Mouse (Mus musculus) lung, postnatal 0 days (tissue): ENCODE measurements around the gene Rdx. TPM values are rescaled to one million over a fixed set of nuclear protein-coding genes. Genes with fewer than 3 reads are reported as not detected.

Experiments used
- ATAC-seq: fragments of 200-750 bp; cut with Nextera tagmentation; 2 replicates; pipeline ENCODE4 v1.8.0; 2017; ENCODE audit warnings: moderate library complexity
- DNase-seq: peaks from one replicate; pipeline ENCODE4 v3.0.0-alpha.2; 2016; ENCODE audit warnings: low spot score
- H3K27ac ChIP-seq: fragments of 300-500 bp; sonication (generic); 2 replicates; pipeline ENCODE4 v1.5.1; 2014; ENCODE audit warnings: antibody characterized with exemption, mild to moderate bottlenecking, low read length, mixed read lengths
- H3K27me3 ChIP-seq: fragments of 300-500 bp; sonication (generic); replicated peaks from 2 replicates; pipeline ENCODE4 v1.6.1; 2014; ENCODE audit warnings: low read length, mixed read lengths; ENCODE audit not compliant: insufficient read depth
- H3K36me3 ChIP-seq: fragments of 300-500 bp; sonication (generic); 2 replicates; pipeline ENCODE4 v1.6.1; 2014; ENCODE audit warnings: low read length, mixed read lengths; ENCODE audit not compliant: insufficient read depth
- H3K4me1 ChIP-seq: fragments of 300-500 bp; sonication (generic); 2 replicates; pipeline ENCODE4 v1.6.1; 2014; ENCODE audit warnings: antibody characterized with exemption, low read depth, low read length, mixed read lengths; ENCODE audit not compliant: insufficient read depth
- H3K4me2 ChIP-seq: fragments of 300-500 bp; sonication (generic); replicated peaks from 2 replicates; pipeline ENCODE4 v1.6.1; 2014; ENCODE audit warnings: low read depth, mild to moderate bottlenecking, low read length, moderate library complexity, mixed read lengths
- H3K4me3 ChIP-seq: fragments of 300-500 bp; sonication (generic); 2 replicates; pipeline ENCODE4 v1.5.1; 2014; ENCODE audit warnings: low read depth, low read length
- H3K9ac ChIP-seq: fragments of 300-500 bp; sonication (generic); replicated peaks from 2 replicates; pipeline ENCODE4 v1.6.1; 2014; ENCODE audit warnings: low read depth, mild to moderate bottlenecking
- H3K9me3 ChIP-seq: fragments of 300-500 bp; sonication (generic); 2 replicates; pipeline ENCODE4 v1.6.1; 2016; ENCODE audit warnings: low read length, mixed read lengths
- CTCF ChIP-seq: IDR thresholded peaks from 2 replicates; pipeline ENCODE4 v1.5.1; 2016; ENCODE audit warnings: antibody characterized with exemption, mild to moderate bottlenecking
- EP300 ChIP-seq: IDR thresholded peaks from 2 replicates; pipeline ENCODE4 v1.6.1; 2016; ENCODE audit warnings: antibody characterized with exemption, mild to moderate bottlenecking, control low read depth
- WGBS: fragments of 180-500 bp; shearing (Covaris S2); extraction: QIAGEN DNeasy Blood & Tissue Kit; methylation state at CpG from one replicate; pipeline ENCODE4 v1.1.7; 2014; 5-methylcytosine and 5-hydroxymethylcytosine counted together
- polyA plus RNA-seq: library from polyadenylated mRNA; unstranded; fragments of >200 nt; fragmentation: Nextera tagmentation; extraction: Ambion mirVana; gene quantifications from 2 replicates; pipeline ENCODE4 v1.2.1, GENCODE M21; 2015

The Rdx gene
- polyA plus RNA-seq, 1 experiment from 2014 or later, result 143 TPM

DNA sequence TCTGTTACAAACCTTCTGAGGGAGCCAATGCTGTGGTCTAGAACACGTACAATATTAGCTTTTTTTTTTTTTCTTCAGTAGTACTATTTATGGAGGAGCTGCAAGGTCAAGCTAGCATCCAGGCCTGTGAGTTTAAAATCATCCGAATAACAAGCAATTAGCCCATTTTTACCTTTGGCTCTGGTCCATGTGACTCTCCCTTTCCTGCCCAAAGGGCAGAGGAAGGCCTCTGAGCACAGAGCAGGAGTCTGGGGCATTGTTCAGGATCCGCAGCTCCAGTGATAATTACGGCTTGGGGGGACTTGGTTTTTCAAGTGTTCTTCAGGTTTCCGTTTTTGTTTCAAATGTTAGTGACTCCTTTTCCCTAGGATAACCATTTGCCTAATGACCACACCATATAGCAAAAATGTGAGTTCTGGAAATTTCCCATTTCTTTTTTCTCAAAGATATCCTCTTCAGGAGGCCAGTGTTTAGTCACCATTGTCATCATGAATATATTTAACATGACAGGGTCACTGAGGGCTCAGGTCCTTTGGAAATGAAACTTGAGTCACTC lies 33.0 kb upstream of the Rdx start:
- 46% methylated on average over 5 of the region's 5 CpGs for WGBS
- no peak overlapping the region for H3K27ac ChIP-seq
- H3K27me3 ChIP-seq, result no peaks in the 10 kb centered on the region
- no peaks in the 10 kb centered on the region for H3K4me1 ChIP-seq
- H3K36me3 ChIP-seq, result no peaks in the 10 kb centered on the region
- DNase-seq (no peak), ATAC-seq (no peak)
- no peak overlapping the region for H3K4me3 ChIP-seq
- H3K9ac ChIP-seq, result no peak overlapping the region
- H3K4me2 ChIP-seq, result no peak overlapping the region
- TF ChIP-seq CTCF (no peak), EP300 (no peak)
- H3K9me3 ChIP-seq, result no peaks in the 10 kb centered on the region

DNA sequence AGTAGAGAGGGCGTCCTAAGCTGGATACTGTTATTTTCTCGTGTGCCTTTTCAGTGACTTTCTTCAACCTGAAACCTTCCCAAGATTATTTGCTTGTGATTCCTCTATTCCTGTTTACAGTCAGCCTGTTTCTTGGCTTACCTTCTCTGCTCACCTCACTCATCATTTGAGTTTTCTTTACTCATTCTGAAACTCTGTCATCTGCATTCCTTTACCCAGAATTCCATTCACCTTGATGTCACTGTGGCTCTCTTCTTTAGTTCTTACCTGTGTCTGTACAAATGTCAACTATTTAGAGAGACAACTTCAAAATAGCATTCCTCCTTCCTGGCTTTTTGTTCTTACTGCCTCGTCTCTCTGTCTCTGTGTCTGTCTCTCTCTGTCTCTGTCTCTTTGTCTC lies 29.9 kb upstream of the Rdx start:
- Histone ChIP-seq H3K4me2 (no peak overlapping the region), H3K4me1 (no peaks in the 10 kb centered on the region), H3K36me3 (no peaks in the 10 kb centered on the region), H3K27ac (no peak overlapping the region), H3K27me3 (no peaks in the 10 kb centered on the region), H3K4me3 (no peak overlapping the region), H3K9me3 (no peaks in the 10 kb centered on the region), H3K9ac (no peak overlapping the region)
- WGBS, result 79% methylated on average over 3 of the region's 3 CpGs
- DNase-seq, result no peak
- TF ChIP-seq CTCF (no peak), EP300 (no peak)
- no peak for ATAC-seq

DNA sequence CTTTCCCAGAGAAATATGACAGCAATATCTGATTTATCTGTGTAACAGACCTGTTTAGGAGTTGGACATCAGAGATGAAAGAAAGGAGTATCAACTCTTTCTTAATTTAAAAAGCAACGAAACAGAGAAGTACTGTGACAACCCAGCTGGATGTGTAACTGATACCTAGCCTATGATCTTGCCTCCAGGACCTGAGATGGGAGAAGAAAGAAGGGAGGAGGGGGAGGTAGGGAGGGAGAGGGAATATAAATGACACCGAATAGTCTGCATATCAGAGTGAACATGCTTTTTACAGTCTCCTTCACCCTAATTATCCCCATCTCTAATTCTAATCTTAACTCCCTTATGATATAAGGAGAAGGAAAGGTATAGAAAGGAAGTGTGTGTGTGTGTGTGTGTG lies 29.1 kb upstream of the Rdx start:
- ATAC-seq (no peak), DNase-seq (no peak)
- no peak overlapping the region for H3K4me3 ChIP-seq
- H3K27ac ChIP-seq, result no peak overlapping the region
- no peak overlapping the region for H3K9ac ChIP-seq
- no peaks in the 10 kb centered on the region for H3K27me3 ChIP-seq
- no peaks in the 10 kb centered on the region for H3K4me1 ChIP-seq
- no peaks in the 10 kb centered on the region for H3K36me3 ChIP-seq
- WGBS, result 61% methylated on average over 2 of the region's 2 CpGs
- no peaks in the 10 kb centered on the region for H3K9me3 ChIP-seq
- H3K4me2 ChIP-seq, result no peak overlapping the region
- no peak for TF ChIP-seq CTCF
- no peak for TF ChIP-seq EP300

DNA sequence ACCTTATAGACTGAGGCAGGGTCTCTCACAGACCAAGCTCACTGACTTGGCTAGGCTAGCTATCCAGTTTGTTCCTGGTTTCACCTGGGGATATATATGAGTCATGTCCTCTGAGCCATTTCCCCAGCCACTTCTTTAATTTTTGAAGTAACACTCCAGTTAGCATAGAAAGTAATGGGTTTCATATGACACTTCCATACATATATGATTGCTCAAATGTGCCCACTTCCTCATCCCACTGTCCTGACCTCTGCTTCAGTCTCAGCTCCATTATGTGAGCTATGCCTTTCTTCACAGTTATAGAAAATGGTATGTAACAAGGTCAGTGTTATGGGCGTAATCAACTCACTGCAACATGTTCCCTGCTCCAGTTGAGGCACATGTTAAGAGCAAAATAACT lies 28.5 kb upstream of the Rdx start:
- no peaks in the 10 kb centered on the region for H3K36me3 ChIP-seq
- H3K9ac ChIP-seq, result no peak overlapping the region
- WGBS, result 90% methylated on average over 1 of the region's 1 CpGs
- H3K4me3 ChIP-seq, result no peak overlapping the region
- H3K9me3 ChIP-seq, result no peaks in the 10 kb centered on the region
- no peak overlapping the region for H3K27ac ChIP-seq
- no peak overlapping the region for H3K4me2 ChIP-seq
- H3K27me3 ChIP-seq, result no peaks in the 10 kb centered on the region
- H3K4me1 ChIP-seq, result no peaks in the 10 kb centered on the region
- no peak for TF ChIP-seq CTCF
- TF ChIP-seq EP300, result no peak
- DNase-seq (no peak), ATAC-seq (no peak)

DNA sequence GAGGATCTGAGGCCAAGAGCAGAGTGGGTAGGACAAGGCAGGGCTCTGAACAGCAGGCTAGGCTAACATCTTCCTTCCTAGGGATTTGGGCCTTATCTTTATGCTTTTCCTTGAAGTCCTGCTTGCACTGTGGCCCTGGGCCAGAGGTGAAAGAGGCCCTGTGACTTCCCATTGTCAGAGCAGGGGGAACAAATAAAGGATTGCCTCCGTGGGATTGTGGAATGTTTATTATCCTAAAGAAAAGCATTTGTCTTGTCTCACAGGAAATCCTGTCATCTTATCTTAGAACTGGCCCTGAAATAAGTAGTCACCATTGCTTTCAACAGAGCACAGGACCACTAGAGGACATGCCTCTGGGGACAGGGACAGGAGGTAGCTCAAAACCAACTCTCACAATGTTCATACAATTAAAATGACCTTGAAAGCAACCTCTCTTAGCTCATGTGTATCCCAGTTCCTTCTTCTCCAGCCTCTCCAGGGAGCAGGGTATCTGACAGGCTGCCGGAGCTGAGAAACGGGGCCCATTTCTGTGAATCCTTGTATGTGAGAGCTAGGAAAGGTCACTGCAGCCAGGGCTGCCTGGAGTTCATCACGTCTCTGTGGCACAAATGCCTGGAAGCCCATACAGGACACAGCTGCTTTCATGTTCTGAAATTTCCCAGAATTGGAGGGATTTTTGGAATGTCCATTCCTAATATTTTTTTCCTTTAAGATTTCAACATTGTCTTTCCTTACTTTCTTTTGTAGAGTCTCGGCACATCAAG lies 19.5 kb upstream of the Rdx start:
- H3K4me2 ChIP-seq, result peak overlapping the region; percentile 15; the same call in 1 of the 2 replicates
- H3K9ac ChIP-seq, result no peak overlapping the region
- peak; percentile 89 for TF ChIP-seq EP300
- TF ChIP-seq CTCF, result 0 out of 2 replicates have a peak, but pooled peaks have one; percentile 9
- no peak overlapping the region for H3K4me3 ChIP-seq
- H3K27ac ChIP-seq, result peak overlapping the region; percentile 62
- ATAC-seq (peak; percentile 82), DNase-seq (peak; percentile 67)
- peaks cover 4% of the 10 kb centered on the region; the same call in 1 of the 2 replicates for H3K4me1 ChIP-seq
- H3K27me3 ChIP-seq, result no peaks in the 10 kb centered on the region
- no peaks in the 10 kb centered on the region for H3K36me3 ChIP-seq
- no peaks in the 10 kb centered on the region for H3K9me3 ChIP-seq
- WGBS, result 29% methylated on average over 5 of the region's 5 CpGs

DNA sequence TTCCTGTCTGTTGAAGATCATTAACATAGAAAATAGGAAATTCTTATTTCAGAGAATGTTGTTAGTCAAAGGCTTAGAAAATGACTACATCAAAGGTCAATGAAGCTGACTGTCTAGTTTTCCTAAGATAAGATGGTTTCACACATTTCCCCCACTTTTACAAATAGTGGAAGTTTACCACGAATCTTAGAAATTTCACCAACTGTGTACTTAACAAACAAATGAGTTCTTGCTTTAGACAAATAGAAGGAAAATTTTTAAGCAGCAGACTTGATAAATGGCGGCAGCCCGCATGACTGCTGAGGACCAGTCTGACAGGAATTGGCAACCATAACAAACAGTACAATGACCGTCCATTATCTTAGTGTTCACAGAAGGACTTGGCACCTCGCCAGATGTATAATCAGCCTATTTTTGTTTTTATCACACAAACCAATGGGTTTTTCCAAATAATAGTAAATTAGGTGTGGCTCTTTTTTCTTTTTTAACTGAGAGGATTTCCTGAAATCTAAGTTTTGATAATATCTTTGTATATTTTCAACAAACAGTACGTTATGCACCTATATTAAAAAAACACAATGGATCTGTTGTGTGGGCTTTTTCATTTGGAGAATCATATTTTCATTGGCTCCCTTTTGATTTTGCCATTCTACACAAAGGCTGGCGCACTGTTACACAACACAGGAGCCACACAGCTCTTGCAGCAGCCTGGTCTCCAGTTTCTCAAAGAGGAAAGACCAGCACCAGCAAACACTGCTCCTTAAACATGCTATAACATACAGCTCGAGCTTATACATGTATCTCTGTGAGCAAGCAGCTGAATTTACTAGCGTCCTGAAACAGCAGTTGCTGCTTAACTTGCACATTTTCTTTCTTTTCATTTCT lies 18.2 kb upstream of the Rdx start:
- Histone ChIP-seq H3K9ac (no peak overlapping the region), H3K36me3 (no peaks in the 10 kb centered on the region), H3K27me3 (no peaks in the 10 kb centered on the region), H3K4me2 (no peak overlapping the region), H3K4me3 (no peak overlapping the region), H3K27ac (0 out of 2 replicates have a peak overlapping the region, but pooled peaks have one; percentile 33), H3K9me3 (no peaks in the 10 kb centered on the region), H3K4me1 (peaks cover 4% of the 10 kb centered on the region; the same call in 1 of the 2 replicates)
- no peak for TF ChIP-seq CTCF
- TF ChIP-seq EP300, result peak; percentile 81
- 30% methylated on average over 9 of the region's 9 CpGs for WGBS
- ATAC-seq, result peak; percentile 58
- DNase-seq, result peak; percentile 68
